Mouse (Mus musculus) inflammation-experienced regulatory T-cells, adult 6 months (primary cell): ENCODE results near the gene Ptbp1. TPM values are rescaled to one million over a fixed set of nuclear protein-coding genes. Genes with fewer than 3 reads are reported as not detected.

Experiments used
- polyA plus RNA-seq, 3 experiments: library from polyadenylated mRNA; unstranded; fragments of 100-300 nt; shearing (Covaris generic); gene quantifications; one replicate each; pipeline ENCODE4 v1.2.1; 2017

The Ptbp1 gene
- polyA plus RNA-seq, 3 experiments from 2014 or later, result 97.4 to 169 (median 149) TPM

Other genes with a start within 250 kb of the Ptbp1 start
- gene C2cd4c, start 240.4 kb upstream of the Ptbp1 start, polyA plus RNA-seq, result not detected
- gene Shc2, start 216.5 kb upstream of the Ptbp1 start, polyA plus RNA-seq, result not detected
- not detected for gene Odf3l2, start 208.7 kb upstream of the Ptbp1 start, polyA plus RNA-seq
- not detected for gene Madcam1, start 189.9 kb upstream of the Ptbp1 start, polyA plus RNA-seq
- 10 to 100 TPM; 15.9 to 25.7 (median 17.5) TPM for gene Tpgs1, start 185.1 kb upstream of the Ptbp1 start, polyA plus RNA-seq
- gene Cdc34, start 172.2 kb upstream of the Ptbp1 start, polyA plus RNA-seq, result 10 to 100 TPM; 13.9 to 26.7 (median 20.5) TPM
- 1 to 10 TPM in 1 of 3 experiments, under 1 TPM in 2; 0.62 to 3.2 (median 0.94) TPM for gene Gzmm, start 165.4 kb upstream of the Ptbp1 start, polyA plus RNA-seq
- 100 to 1,000 TPM; 116 to 152 (median 121) TPM for gene Bsg, start 149.9 kb upstream of the Ptbp1 start, polyA plus RNA-seq
- gene Hcn2, start 137.8 kb upstream of the Ptbp1 start, polyA plus RNA-seq, result not detected
- gene Polrmt, start 107.8 kb upstream of the Ptbp1 start, polyA plus RNA-seq, result 10 to 100 TPM; 10.6 to 19.2 (median 17.1) TPM
- under 1 TPM in 1 of 3 experiments, not detected in 2; 0.24 TPM for gene Fgf22, start 99.4 kb upstream of the Ptbp1 start, polyA plus RNA-seq
- 1 to 10 TPM; 2.1 to 2.8 (median 2.7) TPM for gene Rnf126, start 87.5 kb upstream of the Ptbp1 start, polyA plus RNA-seq
- 1 to 10 TPM in 1 of 3 experiments, under 1 TPM in 1, not detected in 1; 0.21 to 1.2 TPM for gene Fstl3, start 77.2 kb upstream of the Ptbp1 start, polyA plus RNA-seq
- gene Prss57, start 63.5 kb upstream of the Ptbp1 start, polyA plus RNA-seq, result 1 to 10 TPM in 1 of 3 experiments, under 1 TPM in 1, not detected in 1; 0.57 to 1.1 TPM
- under 1 TPM in 1 of 3 experiments, not detected in 2; 0.43 TPM for gene Palm, start 60.9 kb upstream of the Ptbp1 start, polyA plus RNA-seq
- not detected for gene Misp, start 33.4 kb upstream of the Ptbp1 start, polyA plus RNA-seq
- not detected for gene Prtn3, start 20.0 kb downstream of the Ptbp1 start, polyA plus RNA-seq
- gene Plppr3, start 20.2 kb downstream of the Ptbp1 start, polyA plus RNA-seq, result 1 to 10 TPM; 1.6 to 3.3 (median 2.2) TPM
- not detected for gene Elane, start 31.8 kb downstream of the Ptbp1 start, polyA plus RNA-seq
- not detected for gene Cfd, start 36.4 kb downstream of the Ptbp1 start, polyA plus RNA-seq
- gene Med16, start 54.5 kb downstream of the Ptbp1 start, polyA plus RNA-seq, result 1 to 10 TPM; 5.7 to 7.9 (median 7.1) TPM
- gene Gm26602, start 56.4 kb downstream of the Ptbp1 start, polyA plus RNA-seq, result 1 to 10 TPM in 1 of 3 experiments, not detected in 2; 5.5 TPM
- gene Kiss1r, start 62.5 kb downstream of the Ptbp1 start, polyA plus RNA-seq, result not detected
- gene R3hdm4, start 66.8 kb downstream of the Ptbp1 start, polyA plus RNA-seq, result 100 to 1,000 TPM in 1 of 3 experiments, 10 to 100 TPM in 2; 96.5 to 106 (median 96.9) TPM
- gene Arid3a, start 72.6 kb downstream of the Ptbp1 start, polyA plus RNA-seq, result 1 to 10 TPM; 2.1 to 3.5 (median 2.4) TPM
- 10 to 100 TPM; 66.6 to 85.2 (median 74.2) TPM for gene Wdr18, start 105.7 kb downstream of the Ptbp1 start, polyA plus RNA-seq
- under 1 TPM in 2 of 3 experiments, not detected in 1; 0.16 to 0.20 TPM for gene Grin3b, start 116.3 kb downstream of the Ptbp1 start, polyA plus RNA-seq
- gene Tmem259, start 129.9 kb downstream of the Ptbp1 start, polyA plus RNA-seq, result 1 to 10 TPM; 2.0 to 2.5 (median 2.0) TPM
- 100 to 1,000 TPM; 672 to 989 (median 979) TPM for gene Cnn2, start 134.2 kb downstream of the Ptbp1 start, polyA plus RNA-seq
- gene Abca7, start 142.1 kb downstream of the Ptbp1 start, polyA plus RNA-seq, result 10 to 100 TPM; 10.7 to 14.2 (median 13.3) TPM
- 100 to 1,000 TPM; 242 to 254 (median 251) TPM for gene Arhgap45, start 162.2 kb downstream of the Ptbp1 start, polyA plus RNA-seq
- gene Polr2e, start 185.4 kb downstream of the Ptbp1 start, polyA plus RNA-seq, result 100 to 1,000 TPM; 137 to 227 (median 211) TPM
- 100 to 1,000 TPM; 346 to 445 (median 381) TPM for gene Gpx4, start 192.7 kb downstream of the Ptbp1 start, polyA plus RNA-seq